Mouse (Mus musculus) E14TG2a.4 (cell line): Measurements from ENCODE around the gene Gm884.

Source experiments
- CTCF ChIP-seq: conservative IDR thresholded peaks from 2 replicates; pipeline ENCODE4 v1.5.1; 2014; ENCODE audit warnings: low read length
- NANOG ChIP-seq: IDR thresholded peaks from 2 replicates; pipeline ENCODE4 v1.6.1; 2014; ENCODE audit warnings: borderline replicate concordance, low read length, mixed read lengths
- POU5F1 ChIP-seq: IDR thresholded peaks from 2 replicates; pipeline ENCODE4 v1.6.1; 2014; ENCODE audit warnings: low read length, borderline replicate concordance

DNA sequence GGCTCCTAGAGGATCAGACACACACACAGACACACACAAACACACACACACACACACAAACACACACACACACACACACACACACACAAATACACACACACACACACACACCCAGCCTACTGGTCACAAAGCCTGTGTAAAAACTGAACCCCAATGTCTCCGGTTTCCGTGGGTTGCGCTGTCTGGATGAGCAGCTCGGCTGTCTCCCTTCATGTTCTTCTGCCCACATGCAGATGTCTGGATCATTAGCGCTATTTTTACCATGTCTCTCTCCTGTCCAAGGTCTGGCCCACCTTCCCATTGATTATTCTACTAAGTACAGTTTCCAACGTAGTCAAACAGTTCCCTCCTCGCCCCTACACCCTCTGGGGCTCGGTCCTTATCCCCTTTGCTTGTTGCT lies 42.2 kb upstream of the Gm884 start:
- TF ChIP-seq CTCF (no peak), POU5F1 (no peak), NANOG (no peak)
